Mouse (Mus musculus): ENCODE results near the gene Wdtc1. TPM values are rescaled to one million over a fixed set of nuclear protein-coding genes. Genes with fewer than 3 reads are reported as not detected.

Gene Wdtc1
- polyA plus RNA-seq, 1 experiment from 2014 or later, result 21.1 TPM

- no peak for ATAC-seq (ENCODE audit: low FRiP score)
Measured at GRCm38 (mm10) chr4:133371621-133372277, 18.5 kb upstream of the Wdtc1 start.

GRCm38 (mm10) chr4:133370298-133371274 is 17.3 kb upstream of the Wdtc1 start:
- Histone ChIP-seq H3K36me3 (replicated peaks) (peaks cover 8% of the 10 kb centered on the region), H3K9ac (peak overlapping the region; percentile 94), H3K9me3 (no peaks in the 10 kb centered on the region), H3K4me3 (replicated peaks) (peak overlapping the region; percentile 84), H3K27me3 (no peaks in the 10 kb centered on the region), H3K4me1 (peaks cover 48% of the 10 kb centered on the region), H3K4me2 (peak overlapping the region; percentile 81), H3K27ac (0 out of 2 replicates have a peak overlapping the region, but pooled peaks have one; percentile 78)
- ATAC-seq (ENCODE audit: low FRiP score), result no peak
- 75% methylated on average over 22 of the region's 22 CpGs for WGBS

More at GRCm38 (mm10) chr4:133371621-133372277, 18.5 kb upstream of the Wdtc1 start:
- peak overlapping the region; percentile 84 for H3K4me3 ChIP-seq (replicated peaks)
- H3K9me3 ChIP-seq, result no peaks in the 10 kb centered on the region
- H3K9ac ChIP-seq, result peak overlapping the region; percentile 39; the same call in 1 of the 2 replicates
- H3K27ac ChIP-seq, result no peak overlapping the region
- peak overlapping the region; percentile 81 for H3K4me2 ChIP-seq
- H3K4me1 ChIP-seq, result peaks cover 56% of the 10 kb centered on the region
- no peaks in the 10 kb centered on the region for H3K27me3 ChIP-seq
- H3K36me3 ChIP-seq (replicated peaks), result peaks cover 8% of the 10 kb centered on the region
- 83% methylated on average over 7 of the region's 7 CpGs for WGBS

GRCm38 (mm10) chr4:133369553-133370297 is 16.4 kb upstream of the Wdtc1 start, which contains the start of gene Slc9a1:
Gene Slc9a1 (plus strand): TSS chr4:133369706.
- ATAC-seq (ENCODE audit: low FRiP score), result peak; percentile 95
- H3K4me3 ChIP-seq (replicated peaks), result peak within 1 kb of the TSS; percentile 84
- peak within 1 kb of the TSS; percentile 81 for H3K4me2 ChIP-seq
- peaks cover 39% of the 10 kb centered on the region for H3K4me1 ChIP-seq
- peak within 1 kb of the TSS; percentile 94 for H3K9ac ChIP-seq
- under 1% methylated on average over 40 of the region's 40 CpGs for WGBS
- no peaks in the 10 kb centered on the region for H3K27me3 ChIP-seq
- H3K36me3 ChIP-seq (replicated peaks), result peaks cover 2% of the 10 kb centered on the region; the same call in 1 of the 2 replicates
- peak within 1 kb of the TSS; percentile 78 for H3K27ac ChIP-seq
- H3K9me3 ChIP-seq, result no peaks in the 10 kb centered on the region

DNA sequence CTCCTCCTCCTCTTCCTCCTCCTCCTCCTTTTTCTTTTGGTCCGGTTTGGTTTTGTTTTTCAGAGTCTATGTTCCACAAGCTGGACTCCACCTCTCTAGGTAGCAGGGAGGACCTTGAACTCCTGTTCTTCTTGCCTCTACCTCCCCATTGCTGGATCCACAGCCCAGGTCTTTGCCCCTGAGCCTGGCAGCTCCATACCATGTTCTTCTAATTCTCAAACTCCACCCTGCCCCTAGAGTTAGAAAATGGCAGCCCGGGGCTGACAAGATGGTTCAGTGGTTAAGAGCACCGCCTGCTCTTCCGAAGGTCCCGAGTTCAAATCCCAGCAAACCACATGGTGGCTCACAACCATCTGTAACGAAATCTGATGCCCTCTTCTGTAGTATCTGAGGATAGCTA is 1.4 kb upstream of the Wdtc1 start:
- Histone ChIP-seq H3K4me3 (replicated peaks) (no peak overlapping the region), H3K9me3 (no peaks in the 10 kb centered on the region), H3K4me2 (no peak overlapping the region), H3K36me3 (replicated peaks) (no peaks in the 10 kb centered on the region), H3K27ac (no peak overlapping the region), H3K27me3 (no peaks in the 10 kb centered on the region), H3K9ac (no peak overlapping the region), H3K4me1 (no peaks in the 10 kb centered on the region)
- no peak for ATAC-seq (ENCODE audit: low FRiP score)
- 89% methylated on average over 6 of the region's 6 CpGs for WGBS

GRCm38 (mm10) chr4:133352797-133353196 is 484 bp downstream of the Wdtc1 start:
- no peak overlapping the region for H3K9ac ChIP-seq
- no peak overlapping the region for H3K27ac ChIP-seq
- no peak overlapping the region for H3K4me3 ChIP-seq (replicated peaks)
- no peaks in the 10 kb centered on the region for H3K4me1 ChIP-seq
- WGBS, result 71% methylated on average over 10 of the region's 10 CpGs
- no peaks in the 10 kb centered on the region for H3K27me3 ChIP-seq
- no peak overlapping the region for H3K4me2 ChIP-seq
- H3K9me3 ChIP-seq, result no peaks in the 10 kb centered on the region
- H3K36me3 ChIP-seq (replicated peaks), result no peaks in the 10 kb centered on the region
- ATAC-seq (ENCODE audit: low FRiP score), result no peak

DNA sequence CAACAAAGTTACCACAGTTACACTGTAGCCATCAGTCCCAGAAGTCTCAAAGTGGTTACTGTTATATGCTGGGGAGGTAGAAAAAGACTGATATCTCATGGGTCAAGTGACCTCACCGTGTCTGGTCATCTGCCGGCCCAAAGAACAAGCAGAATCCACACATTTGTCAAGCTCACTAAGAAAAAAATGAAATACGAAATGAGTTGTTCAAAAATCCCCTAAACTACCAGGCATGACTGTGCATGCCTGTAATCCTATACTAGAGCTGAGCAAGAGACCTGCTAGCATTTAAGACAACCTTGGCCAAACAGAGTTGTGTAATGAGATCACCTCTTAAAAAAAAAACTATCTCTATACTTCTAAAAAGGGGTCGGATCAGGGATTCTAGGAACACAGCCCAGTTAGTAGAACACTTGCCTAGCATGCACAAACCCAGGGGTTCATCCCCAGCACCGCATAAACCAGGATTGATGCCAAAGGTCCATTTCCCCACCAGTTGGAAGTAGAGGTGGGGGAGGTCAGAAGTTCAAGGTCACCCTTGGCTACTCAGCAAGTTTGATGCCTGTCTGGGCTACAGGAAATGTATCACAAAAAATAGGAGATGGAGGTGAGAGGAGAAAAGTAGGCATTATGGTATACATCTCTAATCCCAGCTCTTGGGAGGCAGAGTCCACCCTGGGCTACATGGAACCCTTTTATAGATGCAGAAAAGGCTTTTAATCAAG is 5.1 kb downstream of the Wdtc1 start:
- H3K9me3 ChIP-seq, result no peaks in the 10 kb centered on the region
- no peak for ATAC-seq (ENCODE audit: low FRiP score)
- H3K4me1 ChIP-seq, result no peaks in the 10 kb centered on the region
- H3K27ac ChIP-seq, result no peak overlapping the region
- H3K27me3 ChIP-seq, result no peaks in the 10 kb centered on the region
- no peak overlapping the region for H3K4me2 ChIP-seq
- H3K36me3 ChIP-seq (replicated peaks), result no peaks in the 10 kb centered on the region
- H3K4me3 ChIP-seq (replicated peaks), result no peak overlapping the region
- no peak overlapping the region for H3K9ac ChIP-seq
- WGBS, result 85% methylated on average over 5 of the region's 5 CpGs

- ATAC-seq (ENCODE audit: low FRiP score), result no peak
- 65% methylated on average over 4 of the region's 4 CpGs for WGBS
- Histone ChIP-seq H3K4me3 (replicated peaks) (no peak overlapping the region), H3K36me3 (replicated peaks) (no peaks in the 10 kb centered on the region), H3K4me2 (no peak overlapping the region), H3K9ac (no peak overlapping the region), H3K4me1 (no peaks in the 10 kb centered on the region), H3K27me3 (0 out of 2 replicates have a peak, but pooled peaks cover 4% of the 10 kb centered on the region), H3K9me3 (no peaks in the 10 kb centered on the region), H3K27ac (no peak overlapping the region)
Measured at GRCm38 (mm10) chr4:133347624-133348023, 5.7 kb downstream of the Wdtc1 start.

DNA sequence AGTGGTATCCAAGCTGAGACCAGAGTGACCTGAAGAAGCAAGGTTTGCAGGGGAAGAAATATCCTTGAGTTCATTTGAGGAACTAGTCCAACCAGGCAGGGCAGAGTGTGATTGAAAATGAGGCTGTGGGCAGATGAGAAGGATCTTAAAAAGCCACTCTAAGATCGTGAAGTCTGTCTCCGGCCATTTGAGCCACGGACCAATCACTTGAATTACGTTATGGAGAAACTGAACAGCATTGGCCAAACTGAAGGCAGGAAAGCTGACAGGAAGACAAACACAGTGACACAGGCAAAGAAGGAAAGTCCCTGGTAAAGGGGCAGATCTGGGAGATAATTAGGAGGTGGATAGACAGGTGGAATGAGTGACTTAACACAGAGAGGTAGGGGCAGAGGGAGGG is 6.7 kb downstream of the Wdtc1 start:
- H3K27me3 ChIP-seq, result 0 out of 2 replicates have a peak, but pooled peaks cover 4% of the 10 kb centered on the region
- H3K4me1 ChIP-seq, result no peaks in the 10 kb centered on the region
- WGBS, result 76% methylated on average over 4 of the region's 4 CpGs
- no peak for ATAC-seq (ENCODE audit: low FRiP score)
- H3K4me3 ChIP-seq (replicated peaks), result no peak overlapping the region
- H3K4me2 ChIP-seq, result no peak overlapping the region
- H3K27ac ChIP-seq, result no peak overlapping the region
- no peak overlapping the region for H3K9ac ChIP-seq
- no peaks in the 10 kb centered on the region for H3K9me3 ChIP-seq
- H3K36me3 ChIP-seq (replicated peaks), result no peaks in the 10 kb centered on the region

- 0 out of 2 replicates have a peak, but pooled peaks cover 4% of the 10 kb centered on the region for H3K27me3 ChIP-seq
- H3K4me1 ChIP-seq, result no peaks in the 10 kb centered on the region
- no peaks in the 10 kb centered on the region for H3K36me3 ChIP-seq (replicated peaks)
- H3K9me3 ChIP-seq, result no peaks in the 10 kb centered on the region
- H3K4me2 ChIP-seq, result no peak overlapping the region
- H3K4me3 ChIP-seq (replicated peaks), result no peak overlapping the region
- no peak overlapping the region for H3K27ac ChIP-seq
- 88% methylated on average over 6 of the region's 6 CpGs for WGBS
- ATAC-seq (ENCODE audit: low FRiP score), result no peak
- no peak overlapping the region for H3K9ac ChIP-seq
Measured at GRCm38 (mm10) chr4:133345702-133346101, 7.6 kb downstream of the Wdtc1 start.

GRCm38 (mm10) chr4:133344112-133344511 is 9.2 kb downstream of the Wdtc1 start:
- WGBS, result 7% methylated on average over 4 of the region's 4 CpGs
- ATAC-seq (ENCODE audit: low FRiP score), result no peak
- Histone ChIP-seq H3K4me2 (no peak overlapping the region), H3K4me1 (0 out of 2 replicates have a peak, but pooled peaks cover 3% of the 10 kb centered on the region), H3K27ac (no peak overlapping the region), H3K27me3 (0 out of 2 replicates have a peak, but pooled peaks cover 4% of the 10 kb centered on the region), H3K9me3 (no peaks in the 10 kb centered on the region), H3K36me3 (replicated peaks) (no peaks in the 10 kb centered on the region), H3K4me3 (replicated peaks) (no peak overlapping the region), H3K9ac (no peak overlapping the region)

- Histone ChIP-seq H3K4me2 (no peak overlapping the region), H3K9me3 (no peaks in the 10 kb centered on the region), H3K27ac (no peak overlapping the region), H3K4me3 (replicated peaks) (no peak overlapping the region), H3K36me3 (replicated peaks) (no peaks in the 10 kb centered on the region), H3K9ac (no peak overlapping the region), H3K4me1 (peaks cover 13% of the 10 kb centered on the region), H3K27me3 (0 out of 2 replicates have a peak, but pooled peaks cover 4% of the 10 kb centered on the region)
- WGBS, result 92% methylated on average over 2 of the region's 2 CpGs
- ATAC-seq (ENCODE audit: low FRiP score), result no peak
Measured at GRCm38 (mm10) chr4:133340217-133340616, 13.1 kb downstream of the Wdtc1 start.

Measured in forebrain, embryonic 12.5 days (tissue).